Mouse (Mus musculus): ENCODE data around the gene Olfr65. TPM values are rescaled to one million over a fixed set of nuclear protein-coding genes. Genes with fewer than 3 reads are reported as not detected.

Olfr65 gene
- not detected in 2 replicates for total RNA-seq (2023)

GRCm38 (mm10) chr7:103903187-103903586, at the start of gene Olfr65:
Gene Olfr65 (plus strand): TSS chr7:103903487.

GRCm38 (mm10) chr7:103886152-103886551, 17.1 kb upstream of the Olfr65 start, which contains the start of gene Olfr66:
Gene Olfr66 (minus strand): TSS chr7:103886252.

GRCm38 (mm10) chr7:103894385-103894784, 8.9 kb upstream of the Olfr65 start, which contains the start of gene Olfr64:
Gene Olfr64 (minus strand): TSS chr7:103894485.

GRCm38 (mm10) chr7:103928525-103928924, 25.2 kb downstream of the Olfr65 start, which contains the start of gene Olfr631:
Gene Olfr631 (plus strand): TSS chr7:103928825.

GRCm38 (mm10) chr7:103934264-103934663, 31.0 kb downstream of the Olfr65 start, which contains the start of gene Olfr632:
Gene Olfr632 (plus strand): TSS chr7:103934347.

GRCm38 (mm10) chr7:103944137-103944536, 40.9 kb downstream of the Olfr65 start, which contains the start of gene Olfr633:
Gene Olfr633 (plus strand): TSS chr7:103944437.

Other genes starting within 250 kb of the Olfr65 start
- gene Olfr623, start 239.8 kb upstream of the Olfr65 start, total RNA-seq (2023): not detected in 2 replicates
- not detected in 2 replicates for gene Olfr624, start 232.3 kb upstream of the Olfr65 start, total RNA-seq (2023)
- gene Olfr625-ps1, start 220.8 kb upstream of the Olfr65 start, total RNA-seq (2023): not detected in 2 replicates
- not detected in 2 replicates for gene Olfr243, start 188.8 kb upstream of the Olfr65 start, total RNA-seq (2023)
- not detected in 2 replicates for gene Olfr628, start 173.1 kb upstream of the Olfr65 start, total RNA-seq (2023)
- not detected in 2 replicates for gene Olfr629, start 158.5 kb upstream of the Olfr65 start, total RNA-seq (2023)
- gene Olfr630, start 146.2 kb upstream of the Olfr65 start, total RNA-seq (2023): not detected in 2 replicates
- not detected in 2 replicates for gene Olfr69, start 131.9 kb upstream of the Olfr65 start, total RNA-seq (2023)
- gene Olfr68, start 123.8 kb upstream of the Olfr65 start, total RNA-seq (2023): not detected in 2 replicates
- gene Olfr67, start 111.7 kb upstream of the Olfr65 start, total RNA-seq (2023): not detected in 2 replicates
- gene Hbb-bt, start 89.5 kb upstream of the Olfr65 start, total RNA-seq (2023): 16.2 and 21.8 TPM in 2 replicates
- 59.0 and 111 TPM in 2 replicates for gene Hbb-bs, start 75.4 kb upstream of the Olfr65 start, total RNA-seq (2023)
- gene Hbb-bh2, start 63.0 kb upstream of the Olfr65 start, total RNA-seq (2023): not detected in 2 replicates
- gene Hbb-bh1, start 60.3 kb upstream of the Olfr65 start, total RNA-seq (2023): not detected in 2 replicates
- gene Hbb-y, start 50.3 kb upstream of the Olfr65 start, total RNA-seq (2023): not detected in 2 replicates
- gene Olfr66, start 17.2 kb upstream of the Olfr65 start, total RNA-seq (2023): not detected in 2 replicates
- not detected in 2 replicates for gene Olfr64, start 9.0 kb upstream of the Olfr65 start, total RNA-seq (2023)
- not detected in 2 replicates for gene Olfr631, start 25.3 kb downstream of the Olfr65 start, total RNA-seq (2023)
- not detected in 2 replicates for gene Olfr632, start 30.9 kb downstream of the Olfr65 start, total RNA-seq (2023)
- gene Olfr633, start 41.0 kb downstream of the Olfr65 start, total RNA-seq (2023): not detected in 2 replicates
- gene Olfr635, start 67.7 kb downstream of the Olfr65 start, total RNA-seq (2023): not detected in 2 replicates
- not detected in 2 replicates for gene Olfr638, start 95.3 kb downstream of the Olfr65 start, total RNA-seq (2023)
- 0.07 and 0.09 TPM in 2 replicates for gene Olfr639, start 113.8 kb downstream of the Olfr65 start, total RNA-seq (2023)
- gene Olfr640, start 122.1 kb downstream of the Olfr65 start, total RNA-seq (2023): not detected in 2 replicates
- not detected in 2 replicates for gene Olfr641, start 132.0 kb downstream of the Olfr65 start, total RNA-seq (2023)
- gene Olfr642, start 149.2 kb downstream of the Olfr65 start, total RNA-seq (2023): not detected in 2 replicates
- gene 4930516K23Rik, start 158.0 kb downstream of the Olfr65 start, total RNA-seq (2023): not detected in 2 replicates
- not detected in 2 replicates for gene Olfr644, start 168.4 kb downstream of the Olfr65 start, total RNA-seq (2023)
- gene Olfr645, start 182.0 kb downstream of the Olfr65 start, total RNA-seq (2023): not detected in 2 replicates
- gene Olfr646, start 201.4 kb downstream of the Olfr65 start, total RNA-seq (2023): 0.11 TPM in 1 of 2 replicates, not detected in the other
- not detected in 2 replicates for gene Ubqln5, start 226.3 kb downstream of the Olfr65 start, total RNA-seq (2023)
- not detected in 2 replicates for gene Olfr643, start 233.9 kb downstream of the Olfr65 start, total RNA-seq (2023)
- not detected in 2 replicates for gene Ubqln3, start 239.8 kb downstream of the Olfr65 start, total RNA-seq (2023)
- gene Ubqlnl, start 247.1 kb downstream of the Olfr65 start, total RNA-seq (2023): not detected in 2 replicates

All from neutrophil, adult 65 days (primary cell).